Mouse (Mus musculus): ENCODE results near the gene 6030468B19Rik. TPM values are rescaled to one million over a fixed set of nuclear protein-coding genes. Genes with fewer than 3 reads are reported as not detected.
A peak's percentile ranks its signal among the peaks of the same experiment; 100 is the strongest.

Gene 6030468B19Rik
- polyA plus RNA-seq, 1 experiment from 2014 or later: 0.28 TPM

- 4% methylated on average over 14 of the region's 14 CpGs for WGBS
- no peaks in the 10 kb centered on the region for H3K36me3 ChIP-seq (ENCODE audit: control insufficient read depth, insufficient read depth, low read length)
- H3K27me3 ChIP-seq (replicated peaks; ENCODE audit: control insufficient read depth, insufficient read depth, low read length): no peaks in the 10 kb centered on the region
- DNase-seq (ENCODE audit: low spot score) (peak; percentile 91), ATAC-seq (replicated peaks; ENCODE audit: low FRiP score, low TSS enrichment, low read depth) (peak; percentile 49)
- H3K4me3 ChIP-seq (ENCODE audit: low read depth, low read length): peak overlapping the region; percentile 16
- no peaks in the 10 kb centered on the region for H3K9me3 ChIP-seq (ENCODE audit: control insufficient read depth, low read length)
- H3K4me1 ChIP-seq (replicated peaks; ENCODE audit: control insufficient read depth, insufficient read depth, low read length): peaks cover 13% of the 10 kb centered on the region
- peak overlapping the region; percentile 77 for H3K27ac ChIP-seq (ENCODE audit: low read depth)
- no peak overlapping the region for H3K9ac ChIP-seq (ENCODE audit: low read length)
- H3K4me2 ChIP-seq (ENCODE audit: low read length): peak overlapping the region; percentile 42
Measured at GRCm38 (mm10) chr11:117790286-117790685, 7.2 kb upstream of the 6030468B19Rik start.

- DNase-seq (ENCODE audit: low spot score) (no peak), ATAC-seq (replicated peaks; ENCODE audit: low FRiP score, low TSS enrichment, low read depth) (peak; percentile 83)
- H3K4me2 ChIP-seq (ENCODE audit: low read length): peak overlapping the region; percentile 42
- H3K4me3 ChIP-seq (ENCODE audit: low read depth, low read length): peak overlapping the region; percentile 16
- no peaks in the 10 kb centered on the region for H3K9me3 ChIP-seq (ENCODE audit: control insufficient read depth, low read length)
- no peaks in the 10 kb centered on the region for H3K36me3 ChIP-seq (ENCODE audit: control insufficient read depth, insufficient read depth, low read length)
- WGBS: 34% methylated on average over 23 of the region's 23 CpGs
- H3K27ac ChIP-seq (ENCODE audit: low read depth): peak overlapping the region; percentile 77
- 0 out of 2 replicates have a peak overlapping the region, but pooled peaks have one; percentile 3 for H3K9ac ChIP-seq (ENCODE audit: low read length)
- H3K27me3 ChIP-seq (replicated peaks; ENCODE audit: control insufficient read depth, insufficient read depth, low read length): no peaks in the 10 kb centered on the region
- H3K4me1 ChIP-seq (replicated peaks; ENCODE audit: control insufficient read depth, insufficient read depth, low read length): peaks cover 13% of the 10 kb centered on the region
Measured at GRCm38 (mm10) chr11:117790703-117791440, 6.6 kb upstream of the 6030468B19Rik start.

GRCm38 (mm10) chr11:117791441-117791761 lies 6.1 kb upstream of the 6030468B19Rik start:
- DNase-seq (ENCODE audit: low spot score) (no peak), ATAC-seq (replicated peaks; ENCODE audit: low FRiP score, low TSS enrichment, low read depth) (no peak)
- no peak overlapping the region for H3K9ac ChIP-seq (ENCODE audit: low read length)
- no peaks in the 10 kb centered on the region for H3K36me3 ChIP-seq (ENCODE audit: control insufficient read depth, insufficient read depth, low read length)
- no peak overlapping the region; the same call in 1 of the 2 replicates for H3K4me3 ChIP-seq (ENCODE audit: low read depth, low read length)
- peak overlapping the region; percentile 77; the same call in 1 of the 2 replicates for H3K27ac ChIP-seq (ENCODE audit: low read depth)
- 84% methylated on average over 9 of the region's 9 CpGs for whole genome bisulfite sequencing
- peaks cover 13% of the 10 kb centered on the region for H3K4me1 ChIP-seq (replicated peaks; ENCODE audit: control insufficient read depth, insufficient read depth, low read length)
- H3K4me2 ChIP-seq (ENCODE audit: low read length): peak overlapping the region; percentile 42
- H3K27me3 ChIP-seq (replicated peaks; ENCODE audit: control insufficient read depth, insufficient read depth, low read length): no peaks in the 10 kb centered on the region
- H3K9me3 ChIP-seq (ENCODE audit: control insufficient read depth, low read length): no peaks in the 10 kb centered on the region

GRCm38 (mm10) chr11:117792281-117792888 lies 5.1 kb upstream of the 6030468B19Rik start:
- Histone ChIP-seq H3K9ac (ENCODE audit: low read length) (0 out of 2 replicates have a peak overlapping the region, but pooled peaks have one; percentile 13), H3K4me2 (ENCODE audit: low read length) (peak overlapping the region; percentile 48), H3K4me1 (replicated peaks; ENCODE audit: control insufficient read depth, insufficient read depth, low read length) (peaks cover 15% of the 10 kb centered on the region), H3K4me3 (ENCODE audit: low read depth, low read length) (peak overlapping the region; percentile 15; the same call in 1 of the 2 replicates), H3K27ac (ENCODE audit: low read depth) (peak overlapping the region; percentile 38; the same call in 1 of the 2 replicates), H3K27me3 (replicated peaks; ENCODE audit: control insufficient read depth, insufficient read depth, low read length) (no peaks in the 10 kb centered on the region), H3K36me3 (ENCODE audit: control insufficient read depth, insufficient read depth, low read length) (no peaks in the 10 kb centered on the region), H3K9me3 (ENCODE audit: control insufficient read depth, low read length) (no peaks in the 10 kb centered on the region)
- 6% methylated on average over 22 of the region's 22 CpGs for WGBS
- DNase-seq (ENCODE audit: low spot score): peak; percentile 78
- ATAC-seq (replicated peaks; ENCODE audit: low FRiP score, low TSS enrichment, low read depth): peak; percentile 42

GRCm38 (mm10) chr11:117794035-117794551 lies 3.4 kb upstream of the 6030468B19Rik start:
- DNase-seq (ENCODE audit: low spot score) (no peak), ATAC-seq (replicated peaks; ENCODE audit: low FRiP score, low TSS enrichment, low read depth) (no peak)
- H3K4me3 ChIP-seq (ENCODE audit: low read depth, low read length): no peak overlapping the region
- no peak overlapping the region for H3K9ac ChIP-seq (ENCODE audit: low read length)
- no peak overlapping the region for H3K4me2 ChIP-seq (ENCODE audit: low read length)
- WGBS: 61% methylated on average over 4 of the region's 4 CpGs
- no peaks in the 10 kb centered on the region for H3K9me3 ChIP-seq (ENCODE audit: control insufficient read depth, low read length)
- no peaks in the 10 kb centered on the region for H3K36me3 ChIP-seq (ENCODE audit: control insufficient read depth, insufficient read depth, low read length)
- no peaks in the 10 kb centered on the region for H3K27me3 ChIP-seq (replicated peaks; ENCODE audit: control insufficient read depth, insufficient read depth, low read length)
- H3K4me1 ChIP-seq (replicated peaks; ENCODE audit: control insufficient read depth, insufficient read depth, low read length): peaks cover 32% of the 10 kb centered on the region
- no peak overlapping the region for H3K27ac ChIP-seq (ENCODE audit: low read depth)

GRCm38 (mm10) chr11:117796954-117797353 lies 506 bp upstream of the 6030468B19Rik start:
- Histone ChIP-seq H3K9me3 (ENCODE audit: control insufficient read depth, low read length) (no peaks in the 10 kb centered on the region), H3K27me3 (replicated peaks; ENCODE audit: control insufficient read depth, insufficient read depth, low read length) (no peaks in the 10 kb centered on the region), H3K27ac (ENCODE audit: low read depth) (no peak overlapping the region), H3K4me2 (ENCODE audit: low read length) (no peak overlapping the region), H3K4me3 (ENCODE audit: low read depth, low read length) (no peak overlapping the region), H3K36me3 (ENCODE audit: control insufficient read depth, insufficient read depth, low read length) (no peaks in the 10 kb centered on the region), H3K4me1 (replicated peaks; ENCODE audit: control insufficient read depth, insufficient read depth, low read length) (peaks cover 26% of the 10 kb centered on the region), H3K9ac (ENCODE audit: low read length) (no peak overlapping the region)
- WGBS: 39% methylated on average over 5 of the region's 5 CpGs
- DNase-seq (ENCODE audit: low spot score) (no peak), ATAC-seq (replicated peaks; ENCODE audit: low FRiP score, low TSS enrichment, low read depth) (no peak)

- Histone ChIP-seq H3K4me3 (ENCODE audit: low read depth, low read length) (no peak overlapping the region), H3K9ac (ENCODE audit: low read length) (no peak overlapping the region), H3K27me3 (replicated peaks; ENCODE audit: control insufficient read depth, insufficient read depth, low read length) (no peaks in the 10 kb centered on the region), H3K9me3 (ENCODE audit: control insufficient read depth, low read length) (no peaks in the 10 kb centered on the region), H3K4me1 (replicated peaks; ENCODE audit: control insufficient read depth, insufficient read depth, low read length) (peaks cover 19% of the 10 kb centered on the region), H3K27ac (ENCODE audit: low read depth) (no peak overlapping the region), H3K4me2 (ENCODE audit: low read length) (no peak overlapping the region), H3K36me3 (ENCODE audit: control insufficient read depth, insufficient read depth, low read length) (no peaks in the 10 kb centered on the region)
- ATAC-seq (replicated peaks; ENCODE audit: low FRiP score, low TSS enrichment, low read depth) (peak; percentile 53; the same call in 1 of the 2 replicates), DNase-seq (ENCODE audit: low spot score) (no peak)
- 26% methylated on average over 2 of the region's 2 CpGs for WGBS
Measured at GRCm38 (mm10) chr11:117798160-117798541, 691 bp downstream of the 6030468B19Rik start.

- H3K9ac ChIP-seq (ENCODE audit: low read length): no peak overlapping the region
- no peak overlapping the region for H3K4me2 ChIP-seq (ENCODE audit: low read length)
- H3K36me3 ChIP-seq (ENCODE audit: control insufficient read depth, insufficient read depth, low read length): no peaks in the 10 kb centered on the region
- H3K9me3 ChIP-seq (ENCODE audit: control insufficient read depth, low read length): no peaks in the 10 kb centered on the region
- H3K27me3 ChIP-seq (replicated peaks; ENCODE audit: control insufficient read depth, insufficient read depth, low read length): no peaks in the 10 kb centered on the region
- no peak overlapping the region for H3K27ac ChIP-seq (ENCODE audit: low read depth)
- ATAC-seq (replicated peaks; ENCODE audit: low FRiP score, low TSS enrichment, low read depth): no peak
- DNase-seq (ENCODE audit: low spot score): no peak
- H3K4me1 ChIP-seq (replicated peaks; ENCODE audit: control insufficient read depth, insufficient read depth, low read length): peaks cover 19% of the 10 kb centered on the region
- no peak overlapping the region for H3K4me3 ChIP-seq (ENCODE audit: low read depth, low read length)
- WGBS: 64% methylated on average over 5 of the region's 5 CpGs
Measured at GRCm38 (mm10) chr11:117799174-117799573, 1.7 kb downstream of the 6030468B19Rik start.
